Mouse (Mus musculus) liver, embryonic 13.5 days (tissue): Measurements from ENCODE around the gene Tubb5. TPM values are rescaled to one million over a fixed set of nuclear protein-coding genes. Genes with fewer than 3 reads are reported as not detected.
A peak's percentile ranks its signal among the peaks of the same experiment; 100 is the strongest.

Experiments
- ATAC-seq: fragments of 200-750 bp; cut with Nextera tagmentation; 2 replicates; pipeline ENCODE4 v1.8.0; 2017; ENCODE audit warnings: low read depth, mild to moderate bottlenecking, moderate number of reproducible peaks, moderate library complexity
- DNase-seq: peaks from one replicate; pipeline ENCODE4 v3.0.0; 2022
- H3K27ac ChIP-seq: fragments of 300-500 bp; sonication (generic); 2 replicates; pipeline ENCODE4 v1.5.1; 2015; ENCODE audit warnings: moderate library complexity, mild to moderate bottlenecking, inconsistent platforms
- H3K27me3 ChIP-seq: fragments of 300-500 bp; sonication (generic); 2 replicates; pipeline ENCODE4 v1.6.1; 2015; ENCODE audit warnings: mild to moderate bottlenecking, inconsistent platforms
- H3K36me3 ChIP-seq: fragments of 300-500 bp; sonication (generic); 2 replicates; pipeline ENCODE4 v1.6.1; 2015; ENCODE audit warnings: mild to moderate bottlenecking, inconsistent platforms
- H3K4me1 ChIP-seq: fragments of 300-500 bp; sonication (generic); replicated peaks from 2 replicates; pipeline ENCODE4 v1.6.1; 2015; ENCODE audit warnings: inconsistent platforms
- H3K4me2 ChIP-seq: fragments of 300-500 bp; sonication (generic); 2 replicates; pipeline ENCODE4 v1.6.1; 2015; ENCODE audit warnings: inconsistent platforms, mild to moderate bottlenecking, moderate library complexity
- H3K4me3 ChIP-seq: fragments of 300-500 bp; sonication (generic); replicated peaks from 2 replicates; pipeline ENCODE4 v1.5.1; 2015; ENCODE audit warnings: mild to moderate bottlenecking, inconsistent platforms
- H3K9ac ChIP-seq: fragments of 300-500 bp; sonication (generic); 2 replicates; pipeline ENCODE4 v1.6.1; 2015; ENCODE audit warnings: mild to moderate bottlenecking, inconsistent platforms
- H3K9me3 ChIP-seq: fragments of 300-500 bp; sonication (generic); replicated peaks from 2 replicates; pipeline ENCODE4 v1.6.1; 2016; ENCODE audit warnings: inconsistent platforms
- WGBS: fragments of 180-500 bp; shearing (Covaris S2); methylation state at CpG from one replicate; pipeline ENCODE4 v1.1.7; 2015; ENCODE audit not compliant: insufficient replicate concordance; 5-methylcytosine and 5-hydroxymethylcytosine counted together
- polyA plus RNA-seq: library from polyadenylated mRNA; unstranded; fragments of >200 nt; fragmentation: Nextera tagmentation; extraction: Ambion mirVana; gene quantifications from 2 replicates; pipeline ENCODE4 v1.2.1, GENCODE M21; 2015

Gene Tubb5
- polyA plus RNA-seq, 1 experiment from 2014 or later: 520 TPM

DNA sequence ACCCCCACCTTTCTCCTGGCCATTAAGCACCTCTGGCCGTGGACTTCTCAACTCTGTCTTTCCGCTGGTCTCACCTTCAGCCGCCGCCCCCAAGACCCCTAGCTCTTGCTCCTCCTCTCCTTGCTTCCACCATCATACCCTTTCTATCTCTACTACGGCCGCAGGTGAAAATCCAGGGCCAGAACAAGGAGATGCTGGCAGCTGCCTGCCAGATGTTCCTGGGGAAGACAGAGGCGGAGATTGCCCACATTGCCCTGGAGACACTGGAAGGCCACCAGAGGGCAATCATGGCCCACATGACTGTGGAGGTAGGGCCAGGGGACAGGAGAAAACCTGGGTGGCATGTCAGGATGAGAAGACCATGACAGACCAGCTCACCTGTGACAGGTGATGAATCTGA is 13.7 kb downstream of the Tubb5 start:
- Histone ChIP-seq H3K4me3 (peak overlapping the region; percentile 84), H3K36me3 (peaks cover 42% of the 10 kb centered on the region), H3K27me3 (no peaks in the 10 kb centered on the region), H3K9ac (peak overlapping the region; percentile 93), H3K9me3 (no peaks in the 10 kb centered on the region), H3K4me1 (peaks cover 80% of the 10 kb centered on the region), H3K4me2 (peak overlapping the region; percentile 97), H3K27ac (peak overlapping the region; percentile 97)
- peak; percentile 46 for DNase-seq
- no peak for ATAC-seq
- 65% methylated on average over 7 of the region's 7 CpGs for WGBS

DNA sequence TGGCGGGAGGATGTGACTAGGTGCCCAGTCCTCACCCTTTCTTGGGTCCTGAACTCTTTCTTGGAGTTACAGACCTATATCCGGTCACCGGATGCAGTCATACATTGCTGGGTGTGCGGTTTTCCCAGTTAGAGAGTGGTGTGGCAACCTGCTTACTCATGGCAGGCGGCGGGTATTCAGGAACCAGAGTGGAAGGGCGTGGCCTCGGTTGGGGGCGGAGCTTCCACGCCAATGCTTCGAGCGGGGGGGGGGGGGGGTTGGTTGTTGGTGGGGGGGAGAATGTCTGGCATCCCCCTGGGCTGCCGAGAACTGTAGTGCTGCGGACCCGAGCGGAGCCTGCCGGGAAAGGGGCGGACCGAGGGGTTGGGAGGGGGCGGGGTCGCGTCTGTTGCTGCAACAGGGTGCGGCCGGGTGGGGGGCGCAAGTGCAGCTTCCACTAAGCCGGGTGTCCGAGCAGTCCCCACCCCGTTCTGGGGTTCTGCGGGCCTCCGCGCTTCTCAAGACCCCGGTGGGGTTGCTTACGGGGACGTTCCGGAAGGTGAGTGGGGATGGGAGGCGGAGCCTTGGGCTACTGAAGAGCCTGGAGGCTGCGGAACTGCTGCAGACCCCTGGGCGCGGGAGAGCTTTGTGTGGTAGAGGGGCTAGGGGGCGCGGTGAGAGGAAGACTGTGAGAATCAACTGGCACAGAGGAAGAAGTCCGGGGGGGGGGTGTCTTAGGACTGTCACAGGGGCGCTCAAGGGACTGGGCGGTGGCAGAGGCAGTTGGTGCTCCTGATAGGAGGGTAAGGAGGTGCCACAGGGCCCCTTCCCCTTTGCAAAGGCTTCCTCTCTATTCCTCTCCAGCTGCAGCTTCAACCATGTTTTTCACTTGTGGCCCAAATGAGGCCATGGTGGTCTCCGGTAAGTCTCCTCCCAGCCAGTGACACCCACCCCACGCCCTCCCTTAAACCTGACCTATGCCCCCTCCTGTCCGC is 14.9 kb downstream of the Tubb5 start, which contains the start of gene Flot1:
TSS of gene Flot1 (plus strand) at position 267 of the 974 bp plus-strand sequence.
- Histone ChIP-seq H3K4me3 (peak within 1 kb of the TSS; percentile 84), H3K4me1 (peaks cover 75% of the 10 kb centered on the region)
- WGBS: 1% methylated on average over 45 of the region's 47 CpGs

DNA sequence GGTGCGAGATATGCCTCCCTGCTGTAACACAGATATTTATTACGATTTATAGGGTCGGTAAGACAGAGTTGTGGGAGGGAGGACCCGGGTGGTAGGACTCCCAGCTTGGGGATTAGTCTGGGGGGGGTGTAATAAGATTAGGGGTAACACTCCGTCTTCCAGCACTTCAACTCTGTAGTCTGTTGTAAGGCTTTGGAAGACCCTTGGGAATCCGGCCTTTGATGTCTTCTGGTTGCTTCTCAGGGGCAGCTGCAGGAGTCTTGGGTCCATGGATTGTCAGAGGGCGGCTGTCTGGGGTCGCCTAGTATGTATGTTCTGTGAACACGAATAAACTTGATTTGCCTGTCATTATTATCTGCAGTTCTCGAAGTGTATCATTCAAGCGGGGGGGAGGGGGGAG is 15.5 kb downstream of the Tubb5 start:
- H3K4me2 ChIP-seq: peak overlapping the region; percentile 97
- no peaks in the 10 kb centered on the region for H3K27me3 ChIP-seq
- peak overlapping the region; percentile 97 for H3K27ac ChIP-seq
- DNase-seq (no peak), ATAC-seq (peak; percentile 1; the same call in 1 of the 2 replicates)
- WGBS: 2% methylated on average over 11 of the region's 11 CpGs
- peak overlapping the region; percentile 84 for H3K4me3 ChIP-seq
- H3K9ac ChIP-seq: peak overlapping the region; percentile 93
- H3K36me3 ChIP-seq: peaks cover 27% of the 10 kb centered on the region
- H3K9me3 ChIP-seq: no peaks in the 10 kb centered on the region
- H3K4me1 ChIP-seq: peaks cover 77% of the 10 kb centered on the region

More for the DNA sequence above, 14.9 kb downstream of the Tubb5 start, which contains the start of gene Flot1:
- ATAC-seq (peak; percentile 77), DNase-seq (peak; percentile 84)
- Histone ChIP-seq H3K9ac (peak within 1 kb of the TSS; percentile 93), H3K9me3 (no peaks in the 10 kb centered on the region), H3K4me2 (peak within 1 kb of the TSS; percentile 97), H3K27me3 (no peaks in the 10 kb centered on the region), H3K36me3 (peaks cover 34% of the 10 kb centered on the region), H3K27ac (peak within 1 kb of the TSS; percentile 97)

DNA sequence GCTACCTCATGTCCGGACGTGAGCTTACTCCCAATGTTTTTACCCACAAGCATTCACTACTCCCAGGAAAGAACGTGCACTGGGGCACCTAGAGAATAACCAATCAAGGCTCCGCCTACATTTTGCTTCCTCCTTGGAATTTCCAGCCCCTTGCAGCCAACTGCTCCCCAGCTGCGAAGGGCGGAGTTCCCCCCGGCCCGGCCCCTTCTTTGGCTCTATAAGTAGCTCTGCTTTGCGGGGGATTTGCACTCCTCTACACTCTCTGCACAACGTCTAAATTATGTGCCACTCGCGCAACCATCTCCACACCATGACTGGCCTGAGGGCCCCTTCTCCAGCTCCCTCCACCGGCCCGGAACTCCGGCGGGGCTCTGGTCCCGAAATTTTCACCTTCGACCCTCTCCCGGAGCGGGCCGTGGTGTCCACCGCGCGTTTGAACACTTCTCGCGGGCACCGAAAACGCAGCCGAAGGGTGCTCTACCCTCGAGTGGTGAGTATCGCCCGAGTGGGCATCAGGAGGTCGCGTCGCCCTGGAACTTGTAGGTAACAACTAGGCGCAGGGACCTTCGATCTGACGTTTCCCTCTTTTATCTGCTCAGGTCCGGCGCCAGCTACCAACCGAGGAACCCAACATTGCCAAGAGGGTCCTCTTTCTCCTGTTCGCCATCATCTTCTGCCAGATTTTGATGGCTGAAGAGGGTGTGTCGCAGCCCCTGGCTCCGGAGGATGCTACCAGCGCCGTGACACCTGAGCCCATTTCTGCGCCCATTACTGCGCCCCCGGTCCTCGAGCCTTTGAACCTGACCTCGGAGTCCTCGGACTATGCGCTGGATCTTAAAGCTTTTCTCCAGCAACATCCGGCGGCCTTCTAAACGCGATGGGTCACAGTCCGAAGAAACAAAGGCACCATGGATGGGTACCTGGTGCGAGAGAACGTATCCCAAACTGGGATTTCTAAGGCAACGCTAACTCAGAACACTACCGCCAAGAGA is 16.4 kb downstream of the Tubb5 start, which contains the start of gene Ier3:
TSS of gene Ier3 (plus strand) at position 246 of the 992 bp plus-strand sequence.
- ATAC-seq (peak; percentile 45), DNase-seq (peak; percentile 71)
- Histone ChIP-seq H3K4me1 (peaks cover 80% of the 10 kb centered on the region), H3K4me3 (peak within 1 kb of the TSS; percentile 84), H3K27me3 (no peaks in the 10 kb centered on the region), H3K4me2 (peak within 1 kb of the TSS; percentile 97), H3K27ac (peak within 1 kb of the TSS; percentile 97), H3K9me3 (no peaks in the 10 kb centered on the region), H3K9ac (peak within 1 kb of the TSS; percentile 93), H3K36me3 (peaks cover 19% of the 10 kb centered on the region)
- whole genome bisulfite sequencing: under 1% methylated on average over 62 of the region's 62 CpGs

DNA sequence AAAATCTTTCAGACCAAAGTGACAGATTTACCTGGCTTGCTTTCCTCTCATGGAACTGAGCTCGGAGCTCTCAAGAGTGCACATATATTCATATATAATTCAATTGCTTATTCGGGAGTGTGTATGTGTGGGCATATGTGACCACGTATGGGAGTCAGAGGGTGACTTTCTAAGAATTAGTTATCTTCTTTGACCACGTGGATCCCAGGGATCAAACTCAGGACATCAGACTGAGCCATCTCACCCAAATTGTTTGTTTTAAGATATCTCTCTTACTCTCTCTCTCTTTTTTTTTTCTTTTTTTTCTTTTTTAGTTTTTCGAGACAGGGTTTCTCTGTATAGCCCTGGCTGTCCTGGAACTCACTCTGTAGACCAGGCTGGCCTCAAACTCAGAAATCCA is 18.0 kb downstream of the Tubb5 start:
- ATAC-seq (no peak), DNase-seq (no peak)
- H3K4me2 ChIP-seq: peak overlapping the region; percentile 97
- H3K9ac ChIP-seq: 0 out of 2 replicates have a peak overlapping the region, but pooled peaks have one; percentile 93
- H3K4me1 ChIP-seq: peaks cover 79% of the 10 kb centered on the region
- no peak overlapping the region for H3K4me3 ChIP-seq
- peaks cover 8% of the 10 kb centered on the region; the same call in 1 of the 2 replicates for H3K36me3 ChIP-seq
- H3K9me3 ChIP-seq: no peaks in the 10 kb centered on the region
- H3K27me3 ChIP-seq: no peaks in the 10 kb centered on the region
- 21% methylated on average over 5 of the region's 5 CpGs for WGBS
- H3K27ac ChIP-seq: peak overlapping the region; percentile 97; the same call in 1 of the 2 replicates

DNA sequence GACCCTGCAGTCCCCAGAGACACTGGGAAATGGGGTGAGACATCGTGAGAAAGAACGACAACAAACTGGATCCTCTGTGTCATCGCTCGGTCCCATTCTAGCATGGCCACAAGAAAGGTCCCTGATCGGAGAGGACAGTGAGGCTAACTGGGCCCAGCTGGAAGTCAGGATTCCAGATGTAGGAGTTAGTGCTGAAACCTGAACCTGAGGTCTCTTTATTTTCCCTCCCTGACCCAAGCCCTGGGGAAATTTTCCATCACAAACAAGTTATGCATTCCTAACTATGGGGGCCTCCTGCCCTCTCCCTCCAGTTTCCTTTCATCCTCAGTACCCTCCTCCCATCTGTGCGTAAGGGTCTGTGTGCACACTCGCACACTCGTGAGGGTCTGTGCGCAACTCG is 20.9 kb downstream of the Tubb5 start:
- WGBS: 81% methylated on average over 10 of the region's 10 CpGs
- Histone ChIP-seq H3K36me3 (no peaks in the 10 kb centered on the region), H3K4me2 (no peak overlapping the region), H3K27me3 (no peaks in the 10 kb centered on the region), H3K4me3 (no peak overlapping the region), H3K27ac (no peak overlapping the region), H3K9me3 (no peaks in the 10 kb centered on the region), H3K4me1 (peaks cover 77% of the 10 kb centered on the region), H3K9ac (no peak overlapping the region)
- ATAC-seq: no peak
- no peak for DNase-seq

DNA sequence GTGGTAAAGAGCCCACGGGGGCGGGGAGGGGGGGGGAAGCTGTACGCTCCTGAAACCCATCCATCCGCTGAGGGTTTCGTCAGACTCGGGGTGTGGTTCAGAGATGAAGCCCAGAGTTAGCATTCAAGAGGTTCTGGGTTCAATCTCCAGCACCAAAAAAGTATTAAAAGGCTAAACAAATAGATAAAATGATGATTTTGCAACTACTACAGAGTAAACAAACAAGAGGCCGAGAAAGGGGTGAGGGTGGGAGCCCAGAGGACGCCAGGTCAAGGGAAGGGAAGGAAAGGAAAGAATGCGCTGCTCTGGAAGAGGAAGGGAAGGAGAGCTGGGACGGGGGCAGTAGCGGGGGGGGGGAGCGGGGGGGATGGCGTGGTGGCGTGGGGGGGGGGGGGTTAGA is 21.4 kb downstream of the Tubb5 start:
- H3K36me3 ChIP-seq: no peaks in the 10 kb centered on the region
- no peak for ATAC-seq
- no peak overlapping the region for H3K4me2 ChIP-seq
- H3K27ac ChIP-seq: no peak overlapping the region
- H3K9ac ChIP-seq: no peak overlapping the region
- H3K4me3 ChIP-seq: no peak overlapping the region
- DNase-seq: no peak
- H3K4me1 ChIP-seq: peaks cover 72% of the 10 kb centered on the region
- H3K9me3 ChIP-seq: no peaks in the 10 kb centered on the region
- 52% methylated on average over 10 of the region's 14 CpGs for WGBS
- no peaks in the 10 kb centered on the region for H3K27me3 ChIP-seq

DNA sequence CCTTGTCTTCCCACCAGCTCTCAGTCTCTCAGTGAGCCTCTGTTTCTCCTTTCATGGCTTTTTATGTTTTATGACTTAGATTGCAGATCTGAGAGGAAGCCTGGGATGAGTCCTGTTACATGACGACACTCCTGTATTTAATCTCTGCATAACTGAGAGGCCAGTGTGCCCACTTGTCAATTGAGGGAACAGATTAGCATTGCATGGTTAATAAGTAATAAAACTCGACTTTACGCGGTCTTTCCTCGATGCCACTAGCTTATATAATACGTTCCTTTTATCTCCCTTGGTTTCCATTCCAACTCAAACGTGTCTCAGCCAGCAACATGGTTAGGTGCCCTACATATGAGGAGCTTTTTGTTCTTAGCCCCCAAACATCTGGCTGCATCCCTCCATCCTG is 22.3 kb downstream of the Tubb5 start:
- peaks cover 71% of the 10 kb centered on the region for H3K4me1 ChIP-seq
- no peaks in the 10 kb centered on the region for H3K27me3 ChIP-seq
- no peaks in the 10 kb centered on the region for H3K9me3 ChIP-seq
- no peak for DNase-seq
- H3K4me3 ChIP-seq: no peak overlapping the region
- no peak overlapping the region for H3K27ac ChIP-seq
- no peak for ATAC-seq
- no peak overlapping the region for H3K9ac ChIP-seq
- H3K36me3 ChIP-seq: no peaks in the 10 kb centered on the region
- 68% methylated on average over 7 of the region's 7 CpGs for WGBS
- no peak overlapping the region for H3K4me2 ChIP-seq

DNA sequence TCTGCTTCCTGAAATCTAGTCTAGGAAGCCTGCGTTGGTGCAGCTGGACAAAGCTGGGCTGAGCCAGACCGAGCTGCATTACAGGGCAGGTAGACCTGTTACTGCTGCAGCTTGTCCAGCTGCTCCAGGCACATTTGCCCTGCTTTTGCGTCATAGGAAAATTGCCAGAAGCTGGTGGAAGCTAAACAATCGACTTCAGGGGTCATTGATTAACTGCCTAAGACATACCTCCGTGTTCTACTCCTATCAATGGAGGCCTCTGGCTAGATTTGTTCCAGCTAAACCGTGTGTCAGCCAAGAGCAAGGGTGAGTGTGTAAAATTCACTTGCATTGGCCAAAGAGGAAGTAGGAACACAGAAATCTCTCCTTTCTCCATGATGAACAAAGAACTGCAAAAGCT is 23.4 kb downstream of the Tubb5 start:
- no peak overlapping the region for H3K27ac ChIP-seq

DNA sequence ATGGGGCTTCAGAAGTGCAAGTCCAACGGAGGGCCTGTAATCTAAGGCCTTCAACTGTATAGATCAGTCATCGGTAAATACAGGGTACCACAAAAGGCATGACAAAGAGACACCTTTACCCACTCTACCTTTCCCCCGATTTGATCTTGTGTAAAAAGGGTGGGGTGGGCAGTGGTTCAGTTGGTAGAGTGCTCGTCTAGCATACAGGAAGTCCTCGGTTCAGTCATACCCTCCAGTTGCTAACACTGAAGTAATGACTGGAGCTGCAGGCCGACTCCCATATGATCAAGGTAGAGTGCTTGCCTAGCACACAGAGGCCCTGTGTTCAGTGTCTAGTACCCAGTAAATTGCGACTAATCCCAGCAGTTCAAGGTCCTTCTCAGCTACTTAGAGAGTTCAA is 24.5 kb downstream of the Tubb5 start:
- H3K9me3 ChIP-seq: no peaks in the 10 kb centered on the region
- no peak overlapping the region for H3K4me2 ChIP-seq
- H3K27ac ChIP-seq: no peak overlapping the region; the same call in 1 of the 2 replicates
- no peak for DNase-seq
- peaks cover 53% of the 10 kb centered on the region for H3K4me1 ChIP-seq
- no peaks in the 10 kb centered on the region for H3K27me3 ChIP-seq
- no peaks in the 10 kb centered on the region for H3K36me3 ChIP-seq
- 50% methylated on average over 7 of the region's 7 CpGs for WGBS
- ATAC-seq: no peak
- no peak overlapping the region for H3K9ac ChIP-seq
- H3K4me3 ChIP-seq: no peak overlapping the region

More for the DNA sequence above, 23.4 kb downstream of the Tubb5 start:
- no peak overlapping the region for H3K4me2 ChIP-seq
- H3K9me3 ChIP-seq: no peaks in the 10 kb centered on the region
- no peak for DNase-seq
- H3K36me3 ChIP-seq: no peaks in the 10 kb centered on the region
- no peaks in the 10 kb centered on the region for H3K27me3 ChIP-seq
- ATAC-seq: no peak
- H3K4me1 ChIP-seq: peaks cover 60% of the 10 kb centered on the region
- no peak overlapping the region for H3K9ac ChIP-seq
- H3K4me3 ChIP-seq: no peak overlapping the region
- WGBS: 51% methylated on average over 6 of the region's 6 CpGs
